Mouse (Mus musculus) c-Kit-positive CD71-negative TER-119-negative erythroid progenitor cells, embryonic 14.5 days (primary cell): ENCODE measurements at regions not wholly inside any gene's neighbourhood (a gene's known extent, or its start where the extent isn't known, plus 50 kb on each side); places are given as distances from the start of the nearest gene placed in this dataset.
"Not testable (repeated sequence)": the region's sequence is repeated elsewhere in the genome, so short reads cannot be mapped to it uniquely, and the experiment has no call there.

Experiments
- DNase-seq: peaks from one replicate; pipeline ENCODE4 v3.0.0-alpha.2; 2013; ENCODE audit warnings: low read depth

DNA sequence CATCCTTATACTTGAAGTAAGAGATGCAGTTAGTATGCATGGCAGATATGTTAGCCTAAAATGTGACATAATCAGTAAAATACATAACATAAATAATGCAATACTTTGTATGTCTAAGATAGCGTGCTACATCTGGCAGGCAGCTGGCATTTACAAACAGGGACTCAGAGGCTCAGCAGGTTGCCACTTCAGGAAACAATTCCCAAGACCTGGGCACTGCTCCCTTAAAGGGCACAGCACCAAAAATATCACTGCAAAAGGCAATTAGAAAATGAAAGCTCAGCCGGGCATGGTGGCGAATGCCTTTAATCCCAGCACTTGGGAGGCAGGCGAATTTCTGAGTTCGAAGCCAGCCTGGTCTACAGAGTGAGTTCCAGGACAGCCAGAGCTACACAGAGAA, 544.0 kb downstream of the Zfp704 start:
- DNase-seq: no peak

DNA sequence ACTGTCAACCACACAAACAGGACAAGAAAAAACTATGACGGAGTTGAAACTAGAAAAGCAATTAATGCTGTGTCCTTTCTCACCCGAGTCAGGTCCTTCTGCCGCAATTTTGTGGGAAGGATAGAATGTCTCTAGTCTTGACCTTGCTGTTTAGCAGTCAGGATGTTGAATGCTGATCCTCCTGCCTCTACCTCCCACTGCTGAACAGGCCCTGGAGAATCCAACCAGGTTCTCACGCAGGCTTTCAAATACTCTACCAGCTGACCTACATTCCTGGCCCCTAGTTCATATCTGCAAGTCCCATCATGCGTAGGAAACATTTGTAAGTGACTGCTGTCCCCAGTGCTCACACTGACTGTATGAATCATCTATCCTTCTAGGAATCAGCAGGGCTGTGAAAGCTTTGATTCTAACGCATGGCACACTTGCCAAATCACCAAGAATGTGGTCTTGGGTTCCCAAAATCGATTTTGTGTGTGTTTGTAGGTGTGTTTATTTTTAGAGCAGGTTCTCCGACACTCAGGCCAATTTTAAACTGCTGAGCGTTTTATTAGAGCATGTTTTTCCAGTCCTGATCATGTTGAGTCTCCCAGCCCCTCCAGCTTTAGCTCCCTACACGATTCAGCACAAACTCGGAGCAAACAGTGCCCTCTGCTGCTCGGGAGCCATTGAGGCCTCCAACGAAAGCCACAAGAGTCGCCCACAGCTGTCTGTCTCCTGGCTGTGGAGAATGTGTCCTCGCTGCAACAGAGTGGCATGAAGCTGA, 545.4 kb downstream of the Zfp704 start:
- DNase-seq: peak; percentile 24

DNA sequence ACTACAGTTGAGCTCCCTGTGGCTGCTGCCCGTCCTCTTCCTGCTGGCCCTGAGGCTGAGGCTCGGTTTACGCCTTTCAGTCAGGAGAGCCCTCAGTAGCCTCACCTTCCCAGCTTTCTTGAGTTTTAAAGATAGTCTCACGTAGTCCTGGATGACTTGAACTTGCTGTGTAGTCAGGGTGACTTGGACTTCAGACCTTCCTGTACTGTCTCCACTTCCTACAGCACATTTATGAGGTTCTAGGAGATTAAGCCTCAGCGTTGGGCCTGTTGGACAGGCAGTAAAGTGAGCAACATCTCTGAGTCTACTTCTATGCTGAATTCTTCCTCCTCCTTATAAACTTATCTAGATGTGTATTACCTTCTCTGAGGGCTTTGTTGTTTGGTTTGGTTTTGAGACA, 546.2 kb downstream of the Zfp704 start:
- DNase-seq: no peak

DNA sequence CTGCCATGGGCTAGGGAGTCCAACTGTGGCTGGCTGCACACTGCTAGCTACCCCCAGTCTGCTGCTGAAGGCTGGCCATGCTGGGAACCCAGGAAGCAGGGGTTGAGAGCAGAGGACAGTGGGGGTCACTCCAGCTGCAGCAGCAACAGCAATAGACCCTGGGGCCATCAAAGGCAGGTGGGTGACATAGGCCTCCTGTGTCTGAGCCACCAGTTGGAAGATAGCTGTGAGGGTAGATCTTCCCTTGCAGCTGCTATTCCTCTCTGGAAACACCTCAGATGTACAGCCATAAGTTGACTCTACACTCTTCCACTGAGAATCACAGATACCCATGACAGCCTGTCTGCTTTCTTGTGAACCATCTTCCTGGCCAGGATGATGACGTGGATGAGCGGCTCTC, 548.5 kb downstream of the Zfp704 start:
- DNase-seq: no peak

DNA sequence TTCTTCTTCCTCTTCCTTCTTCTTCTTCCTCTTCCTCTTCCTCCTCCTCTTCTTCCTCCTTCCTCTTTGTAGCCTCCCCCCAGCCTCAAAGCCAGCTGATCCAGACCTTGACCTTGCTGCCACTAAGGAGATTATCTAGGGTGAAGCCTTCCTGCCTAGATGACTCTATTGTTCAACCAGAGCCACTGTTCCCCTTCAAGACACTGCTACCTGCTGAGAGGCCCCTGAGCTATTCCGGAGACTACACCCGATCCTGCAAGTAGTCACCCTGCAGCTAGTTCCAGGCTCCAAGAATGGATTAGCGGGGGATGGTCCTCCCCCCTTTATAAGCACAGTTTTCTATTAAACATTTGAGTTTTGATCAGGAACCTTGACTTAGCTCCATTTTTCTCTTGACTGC, 552.2 kb downstream of the Zfp704 start:
- not testable (repeated sequence) for DNase-seq

DNA sequence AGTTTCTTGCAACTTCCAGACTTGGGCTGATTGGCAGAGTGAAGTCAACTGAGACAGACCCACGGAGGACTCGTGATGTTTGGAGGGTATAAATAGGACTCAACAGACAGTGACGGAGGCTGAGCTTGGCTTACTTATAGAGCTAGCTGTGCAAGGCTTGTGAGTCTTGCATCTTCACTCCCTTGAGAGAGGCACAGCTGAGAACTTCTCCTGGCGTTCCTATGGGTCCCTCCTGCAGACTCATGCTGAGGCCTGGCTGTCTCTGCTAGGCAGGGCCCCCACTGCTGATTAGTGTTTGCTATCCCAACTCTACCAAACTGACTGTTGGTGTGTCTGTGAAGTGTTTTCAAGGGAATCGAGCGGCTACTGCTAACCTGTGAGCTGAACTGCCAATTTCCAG, 553.0 kb downstream of the Zfp704 start:
- no peak for DNase-seq

DNA sequence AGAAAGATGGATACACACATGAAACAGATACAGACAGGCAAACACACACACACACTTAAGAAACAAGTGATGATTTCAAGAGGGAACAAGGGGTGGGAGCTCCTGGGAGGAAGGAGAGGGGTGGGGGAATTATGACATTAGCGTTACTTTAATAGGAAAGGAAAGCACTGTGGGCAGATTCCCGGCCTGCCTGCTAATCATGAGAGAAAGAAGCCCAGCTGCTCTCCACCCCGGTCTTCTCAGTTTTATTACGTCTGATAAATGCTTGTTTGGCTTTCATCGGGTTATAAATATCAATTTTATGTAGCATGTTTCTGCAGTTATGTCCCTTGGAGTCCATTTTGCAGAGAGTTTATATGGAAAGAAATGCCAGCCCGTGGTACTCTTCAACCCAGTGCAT, 554.1 kb downstream of the Zfp704 start:
- DNase-seq: no peak
